ENCODE assay signal across 24 mouse cellular contexts in the genomic region with DNA sequence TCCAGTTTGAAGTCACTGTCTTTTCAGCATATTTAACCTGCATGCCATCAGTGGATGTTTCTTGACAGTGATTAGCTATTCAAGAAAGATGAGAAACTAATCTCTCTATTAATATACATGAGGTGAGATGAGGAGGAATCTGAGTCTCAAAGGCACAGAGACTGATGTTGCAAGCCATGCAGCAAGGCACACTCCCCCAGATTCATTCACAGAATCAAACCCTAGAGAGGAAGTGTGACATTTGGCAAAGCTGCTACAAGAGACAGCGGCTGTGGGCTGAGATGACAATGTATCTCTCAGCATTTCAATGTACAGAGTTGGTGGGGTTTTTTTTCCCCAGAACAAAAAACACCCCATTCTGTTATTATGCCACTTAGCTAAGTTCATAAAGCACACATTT.
DNase-seq lines count a peak whose midpoint lies in the region; ATAC-seq lines count a peak whose summit lies in the region.
"Had no signal": no experiment of that assay in that cellular context is flagged by ENCODE, and none has a peak within 500 bp of the region (broad histone marks: within the 10 kb centered on the region; RNA-seq: fewer than 3 reads in every experiment).

No protein-coding gene starts in this region.

- WGBS in forebrain, embryonic 14.5 days: 87% methylated on average over 1 of the region's 1 CpGs
- 67% methylated on average over 1 of the region's 1 CpGs for WGBS in forebrain, embryonic 13.5 days
- WGBS in midbrain, embryonic 15.5 days: 26% methylated on average over 1 of the region's 1 CpGs

- H3K27ac ChIP-seq in forebrain, embryonic 14.5 days (ENCODE audit: low read depth, low read length): no peak overlapping the region
- no peak overlapping the region for H3K27ac ChIP-seq in forebrain, embryonic 13.5 days
- no peak overlapping the region for H3K27ac ChIP-seq in midbrain, embryonic 15.5 days
- H3K27ac ChIP-seq: embryonic facial prominence, embryonic 15.5 days; gastrocnemius, adult 2 months; heart, embryonic 13.5 days; hindbrain, embryonic 15.5 days; limb, embryonic 12.5 days; liver, embryonic 12.5 days; stomach, embryonic 15.5 days had no signal

- no peaks in the 10 kb centered on the region for H3K36me3 ChIP-seq in forebrain, embryonic 14.5 days (ENCODE audit: control insufficient read depth, insufficient read depth, low read length)
- no peaks in the 10 kb centered on the region for H3K36me3 ChIP-seq in forebrain, embryonic 13.5 days (ENCODE audit: poor library complexity, severe bottlenecking)
- no peaks in the 10 kb centered on the region for H3K36me3 ChIP-seq in midbrain, embryonic 15.5 days (replicated peaks)
- H3K36me3 ChIP-seq: embryonic facial prominence, embryonic 15.5 days; G1E; heart, embryonic 13.5 days; hindbrain, embryonic 15.5 days; limb, embryonic 12.5 days; liver, embryonic 12.5 days; stomach, embryonic 15.5 days had no signal

- no peaks in the 10 kb centered on the region for H3K9me3 ChIP-seq in forebrain, embryonic 14.5 days (replicated peaks; ENCODE audit: control insufficient read depth, low read length)
- H3K9me3 ChIP-seq in forebrain, embryonic 13.5 days (replicated peaks): no peaks in the 10 kb centered on the region
- no peaks in the 10 kb centered on the region for H3K9me3 ChIP-seq in midbrain, embryonic 15.5 days
- H3K9me3 ChIP-seq: embryonic facial prominence, embryonic 15.5 days; G1E; heart, embryonic 13.5 days; hindbrain, embryonic 15.5 days; limb, embryonic 12.5 days; liver, embryonic 12.5 days; stomach, embryonic 15.5 days had no signal

- ATAC-seq in forebrain, embryonic 14.5 days: 0 out of 2 replicates have a peak, but pooled peaks have one; percentile 29
- ATAC-seq in forebrain, embryonic 13.5 days: no peak
- peak; percentile 73 for ATAC-seq in midbrain, embryonic 15.5 days (replicated peaks)
- ATAC-seq: activated CD4-positive, CD25-positive, alpha-beta regulatory T cell, adult 4 months; intestine, embryonic 16.5 days; liver, embryonic 12.5 days had no signal

- no peak overlapping the region for H3K4me3 ChIP-seq in forebrain, embryonic 14.5 days (ENCODE audit: low read depth, low read length)
- H3K4me3 ChIP-seq in forebrain, embryonic 13.5 days: no peak overlapping the region
- no peak overlapping the region for H3K4me3 ChIP-seq in midbrain, embryonic 15.5 days
- H3K4me3 ChIP-seq: embryonic facial prominence, embryonic 15.5 days; gastrocnemius, adult 2 months; heart, embryonic 13.5 days; hindbrain, embryonic 15.5 days; limb, embryonic 12.5 days; liver, embryonic 12.5 days; stomach, embryonic 15.5 days had no signal

- H3K27me3 ChIP-seq in forebrain, embryonic 14.5 days (replicated peaks; ENCODE audit: control insufficient read depth, insufficient read depth, low read length): no peaks in the 10 kb centered on the region
- H3K27me3 ChIP-seq in forebrain, embryonic 13.5 days: no peaks in the 10 kb centered on the region
- no peaks in the 10 kb centered on the region for H3K27me3 ChIP-seq in midbrain, embryonic 15.5 days (replicated peaks)
- H3K27me3 ChIP-seq: embryonic facial prominence, embryonic 15.5 days; heart, embryonic 13.5 days; hindbrain, embryonic 15.5 days; limb, embryonic 12.5 days; liver, embryonic 12.5 days; stomach, embryonic 15.5 days had no signal

- no peak overlapping the region for H3K9ac ChIP-seq in forebrain, embryonic 14.5 days (ENCODE audit: low read length)
- no peak overlapping the region for H3K9ac ChIP-seq in forebrain, embryonic 13.5 days
- no peak overlapping the region for H3K9ac ChIP-seq in midbrain, embryonic 15.5 days
- H3K9ac ChIP-seq: embryonic facial prominence, embryonic 15.5 days; heart, embryonic 13.5 days; hindbrain, embryonic 15.5 days; limb, embryonic 12.5 days; liver, embryonic 12.5 days; stomach, embryonic 15.5 days had no signal

- H3K4me1 ChIP-seq in forebrain, embryonic 14.5 days (ENCODE audit: control insufficient read depth, insufficient read depth, low read length): no peaks in the 10 kb centered on the region
- H3K4me1 ChIP-seq in forebrain, embryonic 13.5 days: no peaks in the 10 kb centered on the region
- no peaks in the 10 kb centered on the region for H3K4me1 ChIP-seq in midbrain, embryonic 15.5 days
- H3K4me1 ChIP-seq: embryonic facial prominence, embryonic 15.5 days; heart, embryonic 13.5 days; hindbrain, embryonic 15.5 days; limb, embryonic 12.5 days; liver, embryonic 12.5 days; stomach, embryonic 15.5 days had no signal

- H3K4me2 ChIP-seq in forebrain, embryonic 14.5 days (ENCODE audit: low read length): no peak overlapping the region
- H3K4me2 ChIP-seq in forebrain, embryonic 13.5 days: no peak overlapping the region
- H3K4me2 ChIP-seq in midbrain, embryonic 15.5 days: no peak overlapping the region
- H3K4me2 ChIP-seq: embryonic facial prominence, embryonic 15.5 days; heart, embryonic 13.5 days; hindbrain, embryonic 15.5 days; limb, embryonic 12.5 days; liver, embryonic 12.5 days; stomach, embryonic 15.5 days had no signal

- peak; percentile 13 for DNase-seq in forebrain, embryonic 14.5 days (ENCODE audit: low spot score)
- DNase-seq in layer of hippocampus, adult 9-11 months: peak; percentile 18
- DNase-seq in layer of hippocampus, postnatal 10 days (ENCODE audit: low spot score in 2 of 2): no peak
- DNase-seq in right cerebral cortex, adult 18-20 months: peak; percentile 67
- no peak for DNase-seq in right cerebral cortex, postnatal 25 days
- DNase-seq in yolk sac, embryonic 10.5 days (ENCODE audit: low spot score): no peak
- DNase-seq: adrenal gland, postnatal 10 days; cerebellum, adult 11 months; cerebellum, postnatal 14 days; gastrocnemius, adult 2 months; heart, adult 18-20 months; lung, adult 2 months; thymus, adult 2 months had no signal

Comparison
In these comparisons a context has a peak if more than half of its experiments do, and no peak if none do; other contexts are left out.
1. DNase-seq: peak in forebrain, embryonic 14.5 days (single experiment), layer of hippocampus, adult 9-11 months (single experiment) and right cerebral cortex, adult 18-20 months (single experiment); none in layer of hippocampus, postnatal 10 days (0 of 2), right cerebral cortex, postnatal 25 days (single experiment) and yolk sac, embryonic 10.5 days (single experiment).